Mouse (Mus musculus): ENCODE measurements around the gene Rell1. TPM values are rescaled to one million over a fixed set of nuclear protein-coding genes. Genes with fewer than 3 reads are reported as not detected.

Rell1 gene
- total and polyA plus RNA-seq, 3 experiments, result 3.4 to 10.4 (median 9.3) TPM

- TF ChIP-seq CTCF (IDR thresholded peaks at IDR 0.05), result peak; percentile 80
- no peak for TF ChIP-seq EP300 (IDR thresholded peaks at IDR 0.05; ENCODE audit: insufficient read depth, low read depth, low read length)
- no peaks in the 10 kb centered on the region for H3K36me3 ChIP-seq (ENCODE audit: control insufficient read depth, insufficient read depth, low read length)
- H3K4me3 ChIP-seq, result no peak overlapping the region
- 34% methylated on average over 6 of the region's 6 CpGs for WGBS
- peak in 1 of 2 experiments; percentile 26 for DNase-seq
- no peaks in the 10 kb centered on the region for H3K4me1 ChIP-seq (ENCODE audit: control insufficient read depth, insufficient read depth, low read length)
- no peak overlapping the region for H3K9ac ChIP-seq (ENCODE audit: low read depth, low read length)
- no peaks in the 10 kb centered on the region for H3K27me3 ChIP-seq (ENCODE audit: control insufficient read depth, insufficient read depth, low read length)
- H3K27ac ChIP-seq, result no peak overlapping the region
- no peaks in the 10 kb centered on the region for H3K79me2 ChIP-seq (replicated peaks; ENCODE audit: control insufficient read depth, insufficient read depth, low read length)
- intact Hi-C loops (cut with DNase I), result loop anchor here (1.0 kb wide), 1 partner anchor 75 kb away; no protein-coding TSS in a partner anchor
Observed at GRCm38 (mm10) chr5:63886709-63887108, 82.0 kb downstream of the Rell1 start.

GRCm38 (mm10) chr5:63886292-63886691, 82.4 kb downstream of the Rell1 start:
- no peak for DNase-seq
- 81% methylated on average over 5 of the region's 5 CpGs for WGBS
- Histone ChIP-seq H3K79me2 (replicated peaks; ENCODE audit: control insufficient read depth, insufficient read depth, low read length) (no peaks in the 10 kb centered on the region), H3K4me1 (ENCODE audit: control insufficient read depth, insufficient read depth, low read length) (no peaks in the 10 kb centered on the region), H3K4me3 (no peak overlapping the region), H3K9ac (ENCODE audit: low read depth, low read length) (no peak overlapping the region), H3K36me3 (ENCODE audit: control insufficient read depth, insufficient read depth, low read length) (no peaks in the 10 kb centered on the region), H3K27me3 (ENCODE audit: control insufficient read depth, insufficient read depth, low read length) (no peaks in the 10 kb centered on the region), H3K27ac (no peak overlapping the region)
- TF ChIP-seq POLR2A (IDR thresholded peaks at IDR 0.05; ENCODE audit: insufficient read depth, low read depth, low read length), result no peak
- TF ChIP-seq CTCF (IDR thresholded peaks at IDR 0.05), result no peak
- no peak for TF ChIP-seq EP300 (IDR thresholded peaks at IDR 0.05; ENCODE audit: insufficient read depth, low read depth, low read length)
- intact Hi-C loops (cut with DNase I), result loop anchor here (1.0 kb wide), 1 partner anchor 75 kb away; no protein-coding TSS in a partner anchor

- WGBS, result 71% methylated on average over 10 of the region's 10 CpGs
- Histone ChIP-seq H3K9ac (ENCODE audit: low read depth, low read length) (no peak overlapping the region), H3K79me2 (replicated peaks; ENCODE audit: control insufficient read depth, insufficient read depth, low read length) (no peaks in the 10 kb centered on the region), H3K4me3 (no peak overlapping the region), H3K27ac (no peak overlapping the region), H3K27me3 (ENCODE audit: control insufficient read depth, insufficient read depth, low read length) (no peaks in the 10 kb centered on the region), H3K36me3 (ENCODE audit: control insufficient read depth, insufficient read depth, low read length) (no peaks in the 10 kb centered on the region), H3K4me1 (ENCODE audit: control insufficient read depth, insufficient read depth, low read length) (no peaks in the 10 kb centered on the region)
- DNase-seq, result no peak
- TF ChIP-seq EP300 (IDR thresholded peaks at IDR 0.05; ENCODE audit: insufficient read depth, low read depth, low read length) (no peak), POLR2A (IDR thresholded peaks at IDR 0.05; ENCODE audit: insufficient read depth, low read depth, low read length) (no peak), CTCF (IDR thresholded peaks at IDR 0.05) (no peak)
- intact Hi-C loops (cut with DNase I), result no loop called here
Observed at GRCm38 (mm10) chr5:63879026-63879425, 89.7 kb downstream of the Rell1 start.

DNA sequence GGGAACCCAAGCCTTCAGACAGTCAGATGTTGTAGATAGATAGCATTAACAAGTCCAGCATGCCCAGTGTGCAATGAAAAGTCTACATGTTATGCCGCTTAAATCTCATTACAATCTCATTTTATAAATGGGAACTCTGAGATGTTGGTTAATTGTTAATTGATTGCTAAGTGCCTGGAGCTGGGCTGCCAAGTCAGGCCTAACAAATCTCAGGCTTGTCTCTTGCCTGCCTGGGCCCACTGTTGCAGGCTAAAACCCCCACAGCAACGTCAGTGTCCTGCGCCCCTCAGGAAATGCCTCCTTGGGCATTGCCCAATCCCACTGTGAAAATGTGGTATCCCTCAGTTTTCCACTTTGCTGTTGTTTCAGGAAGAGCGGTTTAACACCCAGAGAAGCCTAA, 92.6 kb downstream of the Rell1 start:
- Histone ChIP-seq H3K27me3 (ENCODE audit: control insufficient read depth, insufficient read depth, low read length) (no peaks in the 10 kb centered on the region), H3K79me2 (replicated peaks; ENCODE audit: control insufficient read depth, insufficient read depth, low read length) (no peaks in the 10 kb centered on the region), H3K27ac (no peak overlapping the region), H3K4me1 (ENCODE audit: control insufficient read depth, insufficient read depth, low read length) (no peaks in the 10 kb centered on the region), H3K4me3 (no peak overlapping the region), H3K9ac (ENCODE audit: low read depth, low read length) (no peak overlapping the region), H3K36me3 (ENCODE audit: control insufficient read depth, insufficient read depth, low read length) (no peaks in the 10 kb centered on the region)
- DNase-seq, result no peak
- 92% methylated on average over 4 of the region's 4 CpGs for WGBS
- TF ChIP-seq POLR2A (IDR thresholded peaks at IDR 0.05; ENCODE audit: insufficient read depth, low read depth, low read length) (no peak), EP300 (IDR thresholded peaks at IDR 0.05; ENCODE audit: insufficient read depth, low read depth, low read length) (no peak), CTCF (IDR thresholded peaks at IDR 0.05) (no peak)
- intact Hi-C loops (cut with DNase I), result no loop called here

GRCm38 (mm10) chr5:63874880-63875279, 93.8 kb downstream of the Rell1 start:
- intact Hi-C loops (cut with DNase I), result no loop called here
- Histone ChIP-seq H3K4me3 (no peak overlapping the region), H3K36me3 (ENCODE audit: control insufficient read depth, insufficient read depth, low read length) (no peaks in the 10 kb centered on the region), H3K27me3 (ENCODE audit: control insufficient read depth, insufficient read depth, low read length) (no peaks in the 10 kb centered on the region), H3K9ac (ENCODE audit: low read depth, low read length) (no peak overlapping the region), H3K4me1 (ENCODE audit: control insufficient read depth, insufficient read depth, low read length) (no peaks in the 10 kb centered on the region), H3K79me2 (replicated peaks; ENCODE audit: control insufficient read depth, insufficient read depth, low read length) (no peaks in the 10 kb centered on the region), H3K27ac (no peak overlapping the region)
- no peak for DNase-seq
- TF ChIP-seq EP300 (IDR thresholded peaks at IDR 0.05; ENCODE audit: insufficient read depth, low read depth, low read length) (no peak), POLR2A (IDR thresholded peaks at IDR 0.05; ENCODE audit: insufficient read depth, low read depth, low read length) (no peak), CTCF (IDR thresholded peaks at IDR 0.05) (no peak)
- 55% methylated on average over 16 of the region's 16 CpGs for WGBS

- Histone ChIP-seq H3K4me1 (ENCODE audit: control insufficient read depth, insufficient read depth, low read length) (no peaks in the 10 kb centered on the region), H3K4me3 (no peak overlapping the region), H3K27me3 (ENCODE audit: control insufficient read depth, insufficient read depth, low read length) (no peaks in the 10 kb centered on the region), H3K9ac (ENCODE audit: low read depth, low read length) (no peak overlapping the region), H3K79me2 (replicated peaks; ENCODE audit: control insufficient read depth, insufficient read depth, low read length) (no peaks in the 10 kb centered on the region), H3K36me3 (ENCODE audit: control insufficient read depth, insufficient read depth, low read length) (no peaks in the 10 kb centered on the region), H3K27ac (no peak overlapping the region)
- no peak for DNase-seq
- TF ChIP-seq POLR2A (IDR thresholded peaks at IDR 0.05; ENCODE audit: insufficient read depth, low read depth, low read length), result no peak
- TF ChIP-seq CTCF (IDR thresholded peaks at IDR 0.05), result no peak
- no peak for TF ChIP-seq EP300 (IDR thresholded peaks at IDR 0.05; ENCODE audit: insufficient read depth, low read depth, low read length)
- intact Hi-C loops (cut with DNase I), result no loop called here
- WGBS, result 65% methylated on average over 17 of the region's 17 CpGs
Observed at GRCm38 (mm10) chr5:63872176-63872932, 96.3 kb downstream of the Rell1 start.
